Mouse (Mus musculus) lung, embryonic 15.5 days (tissue): ENCODE measurements at regions not wholly inside any gene's neighbourhood (a gene's known extent, or its start where the extent isn't known, plus 50 kb on each side); places are given as distances from the start of the nearest gene placed in this dataset.
"Not testable (repeated sequence)": the region's sequence is repeated elsewhere in the genome, so short reads cannot be mapped to it uniquely, and the experiment has no call there.

ENCODE experiments used
- ATAC-seq: fragments of 200-750 bp; cut with Nextera tagmentation; 2 replicates; pipeline ENCODE4 v1.8.0; 2017; ENCODE audit warnings: moderate number of reproducible peaks, borderline replicate concordance; ENCODE audit not compliant: low FRiP score, low TSS enrichment; ENCODE audit errors: extremely low read depth
- H3K27ac ChIP-seq: fragments of 300-500 bp; sonication (generic); 2 replicates; pipeline ENCODE4 v1.5.1; 2015; ENCODE audit warnings: moderate library complexity, mild to moderate bottlenecking, inconsistent platforms
- H3K27me3 ChIP-seq: fragments of 300-500 bp; sonication (generic); 2 replicates; pipeline ENCODE4 v1.6.1; 2015; ENCODE audit warnings: inconsistent platforms
- H3K36me3 ChIP-seq: fragments of 300-500 bp; sonication (generic); 2 replicates; pipeline ENCODE4 v1.6.1; 2015; ENCODE audit warnings: inconsistent platforms
- H3K4me1 ChIP-seq: fragments of 300-500 bp; sonication (generic); 2 replicates; pipeline ENCODE4 v1.6.1; 2015; ENCODE audit warnings: inconsistent platforms
- H3K4me2 ChIP-seq: fragments of 300-500 bp; sonication (generic); 2 replicates; pipeline ENCODE4 v1.6.1; 2015; ENCODE audit warnings: inconsistent platforms, mild to moderate bottlenecking, moderate library complexity
- H3K4me3 ChIP-seq: fragments of 300-500 bp; sonication (generic); 2 replicates; pipeline ENCODE4 v1.5.1; 2015; ENCODE audit warnings: mild to moderate bottlenecking, inconsistent platforms
- H3K9ac ChIP-seq: fragments of 300-500 bp; sonication (generic); 2 replicates; pipeline ENCODE4 v1.6.1; 2015; ENCODE audit warnings: inconsistent platforms
- H3K9me3 ChIP-seq: fragments of 300-500 bp; sonication (generic); 2 replicates; pipeline ENCODE4 v1.6.1; 2016; ENCODE audit warnings: inconsistent platforms
- WGBS: fragments of 180-500 bp; shearing (Covaris S2); methylation state at CpG from one replicate; pipeline ENCODE4 v1.1.7; 2015; 5-methylcytosine and 5-hydroxymethylcytosine counted together

DNA sequence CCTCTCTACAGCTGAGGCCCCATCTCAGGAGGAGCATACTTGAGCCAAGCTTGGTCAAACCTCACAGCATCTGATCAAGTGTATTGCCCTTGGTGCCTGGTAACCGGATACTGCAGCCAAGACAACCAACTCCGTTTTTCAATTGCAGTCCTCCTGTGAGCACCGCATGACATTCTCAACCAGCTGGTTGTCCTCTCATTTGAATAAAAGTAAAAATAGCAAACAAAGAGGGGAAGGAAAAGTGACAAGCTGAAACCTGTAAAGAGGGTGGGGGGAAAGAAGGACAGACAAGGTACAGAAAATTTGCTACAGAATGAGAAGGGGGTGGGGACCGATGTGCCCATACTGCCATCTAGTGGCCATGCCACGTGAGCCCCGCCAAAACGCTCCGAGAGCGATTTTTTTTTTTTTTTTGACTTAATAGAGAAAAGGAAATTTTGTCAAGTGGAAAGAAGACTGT lies 314.0 kb downstream of the Zpld1 start:
- 0 out of 2 replicates have a peak overlapping the region, but pooled peaks have one; percentile 13 for H3K4me3 ChIP-seq
- WGBS = 3% methylated on average over 9 of the region's 9 CpGs
- H3K4me2 ChIP-seq = peak overlapping the region; percentile 47
- H3K27me3 ChIP-seq = no peaks in the 10 kb centered on the region
- H3K9ac ChIP-seq = no peak overlapping the region
- no peak overlapping the region for H3K27ac ChIP-seq
- H3K4me1 ChIP-seq = no peaks in the 10 kb centered on the region
- no peaks in the 10 kb centered on the region for H3K9me3 ChIP-seq
- no peak for ATAC-seq
- no peaks in the 10 kb centered on the region for H3K36me3 ChIP-seq

DNA sequence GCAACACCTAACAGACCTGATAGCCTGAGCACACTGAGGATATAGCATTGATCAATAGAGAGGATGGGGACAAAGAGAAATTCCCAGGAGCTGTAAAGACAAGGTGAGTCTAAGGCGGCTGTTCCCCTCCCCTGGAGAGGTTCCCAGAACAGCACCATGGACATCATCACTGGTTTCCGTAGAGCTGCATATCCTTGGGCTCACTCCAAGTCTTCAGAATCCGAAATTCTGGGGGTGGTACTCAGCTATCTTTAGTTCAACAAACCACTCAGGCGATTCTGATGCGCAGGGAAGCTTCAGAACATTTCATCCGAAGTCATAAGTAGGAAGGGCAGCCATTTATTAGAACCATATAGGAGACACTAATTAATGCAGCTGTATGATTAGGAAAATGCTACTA lies 327.4 kb downstream of the Zpld1 start:
- Histone ChIP-seq H3K9me3 (no peaks in the 10 kb centered on the region), H3K9ac (no peak overlapping the region), H3K4me1 (no peaks in the 10 kb centered on the region), H3K27me3 (no peaks in the 10 kb centered on the region), H3K27ac (no peak overlapping the region), H3K4me3 (no peak overlapping the region), H3K4me2 (no peak overlapping the region), H3K36me3 (no peaks in the 10 kb centered on the region)
- 66% methylated on average over 6 of the region's 6 CpGs for WGBS
- no peak for ATAC-seq

DNA sequence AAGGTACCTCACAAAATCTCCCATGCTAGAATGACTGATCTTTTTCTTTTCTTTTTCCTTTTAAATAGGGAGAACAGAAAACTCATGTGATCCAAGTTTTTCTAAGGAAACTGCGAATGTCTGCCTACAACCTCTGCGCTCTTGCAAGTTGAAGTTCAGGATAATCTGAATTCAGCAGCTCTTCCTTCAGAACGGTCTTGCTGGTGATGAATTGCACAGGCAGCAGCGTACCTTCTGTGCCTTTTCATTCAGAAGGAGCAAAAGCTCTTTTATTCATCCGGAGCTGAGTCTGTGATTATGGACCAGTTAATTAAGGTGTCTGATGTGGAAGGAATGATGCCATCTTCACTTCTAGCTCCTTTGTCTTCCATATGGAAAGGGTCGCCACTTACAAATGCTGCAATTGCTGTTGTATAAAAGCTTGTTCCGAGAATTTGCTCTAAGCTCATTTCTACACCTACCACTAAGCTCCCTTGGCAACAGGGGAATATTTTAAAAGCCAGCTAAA lies 353.9 kb downstream of the Zpld1 start:
- Histone ChIP-seq H3K4me3 (no peak overlapping the region), H3K4me1 (no peaks in the 10 kb centered on the region), H3K36me3 (no peaks in the 10 kb centered on the region), H3K27ac (no peak overlapping the region), H3K27me3 (no peaks in the 10 kb centered on the region), H3K9me3 (no peaks in the 10 kb centered on the region), H3K4me2 (no peak overlapping the region), H3K9ac (no peak overlapping the region)
- WGBS = 82% methylated on average over 7 of the region's 7 CpGs
- ATAC-seq = no peak

DNA sequence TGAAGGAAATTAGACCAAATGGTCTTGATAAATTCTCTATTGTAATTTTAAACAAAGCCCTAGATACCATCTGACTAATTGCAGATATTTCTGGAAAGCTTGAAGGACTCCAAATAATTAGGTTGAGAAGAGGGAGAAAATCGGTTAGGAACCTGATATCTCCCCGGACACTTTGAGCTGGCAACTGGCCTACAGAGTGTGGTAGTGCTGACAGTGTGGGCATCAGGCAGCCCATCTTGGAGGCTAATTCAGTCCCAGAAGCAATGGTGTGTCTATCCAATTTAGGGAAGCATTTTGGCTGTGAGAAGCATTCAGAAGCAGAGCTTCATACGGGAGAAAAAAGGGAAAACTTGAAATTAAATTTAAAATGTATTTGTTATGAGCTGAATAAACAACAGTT lies 369.5 kb downstream of the Zpld1 start:
- H3K27ac ChIP-seq = no peak overlapping the region
- H3K27me3 ChIP-seq = no peaks in the 10 kb centered on the region
- H3K4me2 ChIP-seq = no peak overlapping the region
- no peak overlapping the region for H3K9ac ChIP-seq
- 77% methylated on average over 3 of the region's 3 CpGs for WGBS
- H3K4me3 ChIP-seq = no peak overlapping the region
- no peaks in the 10 kb centered on the region for H3K36me3 ChIP-seq
- no peak for ATAC-seq
- H3K4me1 ChIP-seq = no peaks in the 10 kb centered on the region
- H3K9me3 ChIP-seq = no peaks in the 10 kb centered on the region

DNA sequence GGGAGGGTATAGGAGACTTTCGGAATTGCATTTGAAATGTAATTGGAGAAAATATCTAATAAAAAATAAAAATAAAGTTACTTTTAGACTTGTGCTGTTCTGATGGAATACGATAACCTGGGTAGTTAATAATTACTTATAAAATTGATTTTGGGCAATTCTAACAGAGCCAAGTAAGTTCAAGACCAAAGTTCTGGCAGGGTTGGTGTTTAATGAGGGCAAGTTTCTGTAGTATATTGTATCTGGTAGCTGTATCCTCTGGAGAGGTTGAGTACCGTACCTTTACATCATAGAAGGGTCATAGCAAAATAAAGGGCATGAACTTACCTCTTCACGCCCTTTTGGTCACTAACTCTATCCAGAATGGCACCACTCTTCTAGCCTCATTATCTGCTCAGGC lies 394.9 kb downstream of the Zpld1 start:
- Histone ChIP-seq H3K4me3 (no peak overlapping the region), H3K9ac (no peak overlapping the region), H3K36me3 (no peaks in the 10 kb centered on the region), H3K27me3 (no peaks in the 10 kb centered on the region), H3K4me2 (no peak overlapping the region), H3K4me1 (no peaks in the 10 kb centered on the region), H3K9me3 (no peaks in the 10 kb centered on the region), H3K27ac (no peak overlapping the region)
- no peak for ATAC-seq
- WGBS = 85% methylated on average over 4 of the region's 4 CpGs

DNA sequence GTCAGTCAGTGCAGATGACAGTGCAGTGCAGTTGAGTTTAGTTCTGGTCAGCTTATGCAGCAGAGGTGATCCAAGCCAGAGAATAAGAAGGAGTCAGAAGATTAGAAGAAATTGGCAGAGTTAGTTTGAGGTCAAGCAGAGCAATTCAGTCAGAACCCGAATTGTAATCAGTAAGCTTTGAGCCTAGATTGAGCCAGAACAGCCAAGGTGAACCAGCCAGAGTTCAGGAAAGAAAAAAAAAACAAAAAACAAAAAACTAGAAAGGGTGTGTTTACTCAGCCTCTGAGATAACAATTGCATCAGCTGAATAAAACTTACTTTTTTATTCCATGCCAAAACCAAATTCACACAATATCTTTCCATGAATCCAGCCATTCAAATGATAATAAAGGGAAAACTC lies 396.3 kb downstream of the Zpld1 start:
- ATAC-seq = no peak
- Histone ChIP-seq H3K9ac (no peak overlapping the region), H3K9me3 (no peaks in the 10 kb centered on the region), H3K4me2 (no peak overlapping the region), H3K27ac (no peak overlapping the region), H3K27me3 (no peaks in the 10 kb centered on the region), H3K4me3 (no peak overlapping the region), H3K4me1 (no peaks in the 10 kb centered on the region), H3K36me3 (no peaks in the 10 kb centered on the region)
- 60% methylated on average over 1 of the region's 1 CpGs for WGBS

DNA sequence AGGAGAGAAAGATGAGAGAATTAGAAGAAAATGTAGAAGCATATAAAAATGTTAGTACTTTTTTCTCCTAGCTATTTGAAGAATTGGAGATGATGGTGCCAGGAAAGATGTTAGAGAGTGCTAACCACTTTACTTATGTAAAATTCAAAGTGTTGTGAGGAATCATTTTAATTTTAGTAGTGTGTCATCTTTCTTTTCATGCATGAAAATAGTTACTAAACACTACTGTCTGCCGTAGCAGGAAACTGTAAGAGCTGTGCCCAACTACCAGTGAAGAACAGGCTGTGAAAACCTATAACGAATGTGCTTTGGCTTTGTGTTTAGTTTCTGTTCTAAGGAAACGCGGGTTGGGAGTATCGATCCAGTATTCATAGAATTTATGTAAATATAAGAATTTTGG lies 403.1 kb downstream of the Zpld1 start:
- no peaks in the 10 kb centered on the region for H3K27me3 ChIP-seq
- H3K4me2 ChIP-seq = no peak overlapping the region
- H3K9me3 ChIP-seq = no peaks in the 10 kb centered on the region
- WGBS = 79% methylated on average over 5 of the region's 5 CpGs
- H3K4me1 ChIP-seq = no peaks in the 10 kb centered on the region
- no peak overlapping the region for H3K9ac ChIP-seq
- H3K36me3 ChIP-seq = no peaks in the 10 kb centered on the region
- H3K27ac ChIP-seq = no peak overlapping the region
- no peak for ATAC-seq
- H3K4me3 ChIP-seq = no peak overlapping the region

DNA sequence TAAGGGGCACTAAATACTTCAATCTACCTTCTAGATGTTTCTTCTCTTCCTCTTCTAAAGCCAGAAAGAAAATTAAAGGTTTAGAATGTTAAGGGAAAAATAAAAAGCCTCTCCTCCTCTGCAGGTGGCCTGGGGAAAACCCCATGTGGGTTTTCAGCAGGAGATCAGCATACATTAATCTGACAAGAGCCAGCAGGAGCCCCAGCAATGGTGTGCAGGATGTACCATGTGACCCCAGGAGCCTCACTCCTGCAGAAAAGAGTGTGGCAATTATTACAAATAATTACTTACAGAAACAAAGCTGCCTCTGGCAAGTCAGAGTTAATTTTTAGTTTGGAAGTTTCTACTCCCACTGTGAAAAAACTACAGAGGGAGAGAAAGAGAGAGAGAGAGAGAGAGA lies 440.4 kb downstream of the Zpld1 start:
- Histone ChIP-seq H3K9me3 (no peaks in the 10 kb centered on the region), H3K9ac (no peak overlapping the region), H3K36me3 (no peaks in the 10 kb centered on the region), H3K4me3 (no peak overlapping the region), H3K27me3 (no peaks in the 10 kb centered on the region), H3K4me2 (no peak overlapping the region), H3K4me1 (no peaks in the 10 kb centered on the region), H3K27ac (no peak overlapping the region)
- ATAC-seq = no peak

DNA sequence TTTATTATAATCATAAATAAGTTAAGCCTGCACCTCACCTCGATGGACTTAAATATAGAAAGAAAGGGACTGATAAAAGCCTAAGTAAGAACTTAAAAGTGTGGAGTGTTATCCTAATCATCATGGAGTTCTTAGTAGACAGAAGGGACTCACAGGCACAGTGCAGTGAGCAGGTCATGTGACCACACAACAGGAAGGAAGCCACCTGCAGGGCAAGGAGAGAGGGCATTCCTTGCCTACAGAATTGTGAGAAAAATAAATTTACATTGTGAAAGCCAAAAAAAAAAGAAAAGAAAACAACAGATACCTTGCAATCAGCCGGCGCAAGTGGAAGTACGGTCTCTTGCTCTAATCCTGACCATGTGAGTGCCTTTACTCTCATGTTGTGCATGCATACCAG lies 454.8 kb downstream of the Zpld1 start:
- not testable (repeated sequence) for H3K9ac ChIP-seq, H3K27me3 ChIP-seq, H3K9me3 ChIP-seq, H3K4me1 ChIP-seq, ATAC-seq, H3K36me3 ChIP-seq, H3K27ac ChIP-seq, H3K4me3 ChIP-seq, H3K4me2 ChIP-seq
- 94% methylated on average over 3 of the region's 4 CpGs for WGBS
